Comparison of ENCODE assay signal across 23 mouse cellular contexts in genomic region chr10:83592616-83593015, GRCm38 (mm10). TPM values are rescaled to one million over a fixed set of nuclear protein-coding genes. Genes with fewer than 3 reads are reported as not detected.
A peak's percentile ranks its signal among the peaks of the same experiment; 100 is the strongest.
DNase-seq lines count a peak whose midpoint lies in the region; ATAC-seq and TF ChIP-seq lines count a peak whose summit lies in the region.
"Had no signal": no experiment of that assay in that cellular context is flagged by ENCODE, and none has a peak within 500 bp of the region (broad histone marks: within the 10 kb centered on the region; RNA-seq: fewer than 3 reads in every experiment).

No protein-coding gene starts in this region.

- H3K4me1 ChIP-seq in midbrain, embryonic 14.5 days (ENCODE audit: control insufficient read depth, insufficient read depth, low read length), result no peaks in the 10 kb centered on the region
- H3K4me1 ChIP-seq: forebrain, embryonic 10.5 days; forebrain, embryonic 13.5 days; heart, embryonic 12.5 days; heart, embryonic 15.5 days; hindbrain, embryonic 10.5 days; hindbrain, embryonic 13.5 days had no signal

- no peaks in the 10 kb centered on the region for H3K9me3 ChIP-seq in midbrain, embryonic 14.5 days (ENCODE audit: control insufficient read depth, low read length)
- H3K9me3 ChIP-seq: forebrain, embryonic 10.5 days; forebrain, embryonic 13.5 days; heart, embryonic 12.5 days; heart, embryonic 15.5 days; hindbrain, embryonic 10.5 days; hindbrain, embryonic 13.5 days had no signal

- peak; percentile 48 to 55 for DNase-seq in cerebellum, postnatal 25 days
- no peak for DNase-seq in cerebellum, adult 8-10 months
- DNase-seq in layer of hippocampus, adult 18-20 months (ENCODE audit: low spot score in 2 of 2), result peak; percentile 25 to 71
- no peak for DNase-seq in layer of hippocampus, postnatal 10 days (ENCODE audit: low spot score in 2 of 2)
- DNase-seq in layer of hippocampus, adult 2 months (ENCODE audit: low spot score in 2 of 2), result peak; percentile 38 to 40
- DNase-seq in layer of hippocampus, adult 9-11 months, result peak; percentile 61
- DNase-seq in midbrain, embryonic 14.5 days, result no peak
- no peak for DNase-seq in urinary bladder, postnatal 10 days (ENCODE audit: low spot score)
- DNase-seq: adrenal gland, postnatal 25 days; forebrain, postnatal 0 days; gastrocnemius, adult 2 months; gastrocnemius, postnatal 14 days; heart, adult 11 months; heart, postnatal 10 days; heart, postnatal 36 days had no signal

- H3K4me2 ChIP-seq in midbrain, embryonic 14.5 days (ENCODE audit: low read length), result no peak overlapping the region
- H3K4me2 ChIP-seq: forebrain, embryonic 13.5 days; heart, embryonic 12.5 days; heart, embryonic 15.5 days; hindbrain, embryonic 13.5 days had no signal

- H3K9ac ChIP-seq in midbrain, embryonic 14.5 days (replicated peaks; ENCODE audit: low read length), result no peak overlapping the region
- H3K9ac ChIP-seq: forebrain, embryonic 13.5 days; forebrain, postnatal 0 days; heart, embryonic 12.5 days; heart, embryonic 15.5 days; hindbrain, embryonic 13.5 days had no signal

- peak overlapping the region; percentile 75; the same call in 1 of the 2 replicates for H3K27ac ChIP-seq in layer of hippocampus, adult 2 months
- no peak overlapping the region for H3K27ac ChIP-seq in midbrain, embryonic 14.5 days (replicated peaks; ENCODE audit: low read depth, low read length)
- H3K27ac ChIP-seq: forebrain, embryonic 10.5 days; forebrain, embryonic 13.5 days; gastrocnemius, adult 2 months; heart, embryonic 15.5 days; hindbrain, embryonic 10.5 days; hindbrain, embryonic 13.5 days had no signal

- WGBS in midbrain, embryonic 14.5 days, result 93% methylated on average over 7 of the region's 7 CpGs

- no peak for ATAC-seq in midbrain, embryonic 14.5 days (ENCODE audit: low FRiP score, low TSS enrichment)
- ATAC-seq: CD4-positive, CD25-positive, alpha-beta regulatory T cell, adult 4 months; forebrain, embryonic 13.5 days; forebrain, postnatal 0 days; hindbrain, embryonic 16.5 days had no signal

- no peak for TF ChIP-seq CTCF in layer of hippocampus, adult 2 months (conservative IDR thresholded peaks at IDR 0.05)

- no peak overlapping the region for H3K4me3 ChIP-seq in layer of hippocampus, adult 2 months
- H3K4me3 ChIP-seq in midbrain, embryonic 14.5 days (replicated peaks; ENCODE audit: low read depth, low read length), result no peak overlapping the region
- H3K4me3 ChIP-seq: forebrain, embryonic 10.5 days; forebrain, embryonic 13.5 days; gastrocnemius, adult 2 months; heart, embryonic 12.5 days; heart, embryonic 15.5 days; hindbrain, embryonic 10.5 days; hindbrain, embryonic 13.5 days had no signal

- no peaks in the 10 kb centered on the region for H3K27me3 ChIP-seq in midbrain, embryonic 14.5 days (ENCODE audit: control insufficient read depth, insufficient read depth, low read length)
- H3K27me3 ChIP-seq: forebrain, embryonic 13.5 days; heart, embryonic 12.5 days; heart, embryonic 15.5 days; hindbrain, embryonic 13.5 days had no signal

- H3K36me3 ChIP-seq in midbrain, embryonic 14.5 days (ENCODE audit: control insufficient read depth, insufficient read depth, low read length), result peaks cover 81% of the 10 kb centered on the region

RNA-seq across cellular contexts. Expression of gene Washc4, which starts 49.1 kb away (rescaled TPM):
- total RNA-seq in layer of hippocampus, adult 18-20 months (2021), result 10 to 100 TPM; 26.9 to 30.5 TPM
- total RNA-seq in layer of hippocampus, postnatal 10 days (2021), result 10 to 100 TPM; 24.5 to 24.8 TPM
- 10 to 100 TPM; 28.3 to 28.9 TPM for total RNA-seq in layer of hippocampus, adult 2 months (2021)
- 20.7 and 35.0 TPM in 2 replicates for polyA plus RNA-seq in midbrain, embryonic 14.5 days (2014; fragmentation: Nextera tagmentation; extraction: Ambion mirVana)

RNA-seq across cellular contexts. Expression of gene Appl2, which starts 55.9 kb away (rescaled TPM):
- total RNA-seq in layer of hippocampus, adult 18-20 months (2021), result 10 to 100 TPM; 72.6 to 87.7 TPM
- total RNA-seq in layer of hippocampus, postnatal 10 days (2021), result 10 to 100 TPM; 52.4 to 54.2 TPM
- 10 to 100 TPM; 81.1 to 95.5 TPM for total RNA-seq in layer of hippocampus, adult 2 months (2021)
- polyA plus RNA-seq in midbrain, embryonic 14.5 days (2014; fragmentation: Nextera tagmentation; extraction: Ambion mirVana), result 27.9 and 38.7 TPM in 2 replicates

RNA-seq across cellular contexts. Expression of gene Aldh1l2, which starts 58.7 kb away (rescaled TPM):
- 1 to 10 TPM; 1.6 to 1.9 TPM for total RNA-seq in layer of hippocampus, adult 18-20 months (2021)
- total RNA-seq in layer of hippocampus, postnatal 10 days (2021), result 1 to 10 TPM; 8.4 to 8.9 TPM
- 1 to 10 TPM; 2.0 to 2.2 TPM for total RNA-seq in layer of hippocampus, adult 2 months (2021)
- polyA plus RNA-seq in midbrain, embryonic 14.5 days (2014; fragmentation: Nextera tagmentation; extraction: Ambion mirVana), result 16.0 and 18.5 TPM in 2 replicates
- polyA plus RNA-seq: CD4-positive, CD25-positive, alpha-beta regulatory T cell, adult 4 months had no signal

Comparison
In these comparisons a context has a peak if more than half of its experiments do, and no peak if none do; other contexts are left out.
1. DNase-seq: peak in cerebellum, postnatal 25 days (2 of 2), layer of hippocampus, adult 18-20 months (2 of 2), layer of hippocampus, adult 2 months (2 of 2) and layer of hippocampus, adult 9-11 months (single experiment); none in cerebellum, adult 8-10 months (single experiment), layer of hippocampus, postnatal 10 days (0 of 2), midbrain, embryonic 14.5 days (single experiment) and urinary bladder, postnatal 10 days (single experiment).